Mouse (Mus musculus): ENCODE data around the gene Mfap1a.
"Not testable (repeated sequence)": the region's sequence is repeated elsewhere in the genome, so short reads cannot be mapped to it uniquely, and the experiment has no call there.

Mfap1a gene

DNA sequence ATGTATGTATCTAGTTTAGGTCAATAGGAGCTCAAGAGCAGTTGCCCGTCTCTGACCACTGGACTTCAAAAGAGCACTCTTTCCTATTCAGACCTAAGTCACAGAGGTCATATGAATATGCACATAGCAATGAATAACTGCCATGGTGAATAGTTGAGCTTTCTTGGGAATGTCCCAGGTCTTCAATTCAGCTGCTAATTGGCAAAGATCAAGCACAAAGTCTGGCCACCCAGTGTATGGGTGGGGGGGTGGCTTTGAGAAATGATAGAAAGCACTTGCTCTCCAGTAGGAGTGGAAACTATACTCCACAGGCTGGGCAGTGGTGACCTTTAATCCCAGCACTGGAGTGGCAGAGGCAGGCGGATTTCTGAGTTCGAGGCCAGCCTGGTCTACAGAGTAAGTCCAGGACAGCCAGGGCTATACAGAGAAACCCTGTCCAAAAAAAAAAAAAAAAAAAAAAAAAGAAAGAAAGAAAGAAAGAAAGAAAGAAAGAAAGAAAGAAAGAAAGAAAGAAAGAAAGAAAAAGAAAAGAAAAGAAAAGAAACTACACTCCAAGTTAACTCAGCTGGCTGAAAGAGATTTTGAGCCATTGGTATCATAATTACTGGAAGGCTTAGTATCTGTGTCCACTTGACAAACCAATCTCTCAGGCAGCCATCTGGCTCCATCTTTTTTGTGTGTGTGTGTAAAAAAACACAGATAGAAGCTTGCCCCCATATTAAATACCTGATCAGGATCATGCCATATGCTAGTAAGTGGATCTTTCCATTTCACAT lies 28.8 kb downstream of the Mfap1a start:
- in situ Hi-C loops (cut with MboI, MseI): no loop called here

DNA sequence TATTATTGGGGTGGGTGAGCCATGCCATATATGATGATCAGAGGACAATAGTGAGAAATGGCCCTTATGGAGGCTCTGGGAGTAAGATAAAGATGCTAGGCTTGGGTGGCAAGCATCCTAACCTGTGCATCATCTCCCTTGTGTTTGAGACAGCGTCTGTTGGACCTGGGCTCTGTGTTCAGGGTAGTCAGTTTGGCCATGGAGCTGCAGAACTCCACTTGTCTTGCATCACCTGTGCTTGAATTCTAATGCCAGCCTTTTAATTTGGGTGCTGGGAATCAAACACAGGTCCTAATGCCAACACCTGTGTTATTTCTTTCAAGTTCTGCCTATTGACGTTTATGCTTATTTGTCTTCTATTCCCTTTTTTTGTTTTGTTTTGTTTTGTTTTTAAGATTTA lies 31.2 kb downstream of the Mfap1a start:
- in situ Hi-C loops (cut with MboI, MseI): not testable (repeated sequence)

DNA sequence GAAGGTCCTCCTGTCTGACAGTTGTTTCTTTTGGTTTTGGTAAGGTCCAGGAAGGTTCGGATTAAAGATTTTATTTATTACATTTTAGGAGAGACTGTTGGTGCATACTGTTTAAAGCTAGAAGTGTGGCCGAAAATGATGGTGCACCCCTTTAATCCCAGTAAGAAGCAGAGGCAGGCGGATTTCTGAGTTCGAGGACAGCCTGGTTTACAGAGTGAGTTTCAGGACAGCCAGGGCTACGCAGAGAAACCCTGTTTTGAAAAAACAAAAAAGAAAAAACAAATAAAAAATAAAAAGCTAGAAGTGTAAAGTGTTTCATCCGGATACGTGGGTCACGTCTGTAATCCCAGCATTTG lies 32.3 kb downstream of the Mfap1a start:
- in situ Hi-C loops (cut with MboI, MseI): loop anchor here (5.0 kb wide), 1 partner anchor 33 kb away; the partner anchor contains the start of genes Mfap1a and Wdr76

DNA sequence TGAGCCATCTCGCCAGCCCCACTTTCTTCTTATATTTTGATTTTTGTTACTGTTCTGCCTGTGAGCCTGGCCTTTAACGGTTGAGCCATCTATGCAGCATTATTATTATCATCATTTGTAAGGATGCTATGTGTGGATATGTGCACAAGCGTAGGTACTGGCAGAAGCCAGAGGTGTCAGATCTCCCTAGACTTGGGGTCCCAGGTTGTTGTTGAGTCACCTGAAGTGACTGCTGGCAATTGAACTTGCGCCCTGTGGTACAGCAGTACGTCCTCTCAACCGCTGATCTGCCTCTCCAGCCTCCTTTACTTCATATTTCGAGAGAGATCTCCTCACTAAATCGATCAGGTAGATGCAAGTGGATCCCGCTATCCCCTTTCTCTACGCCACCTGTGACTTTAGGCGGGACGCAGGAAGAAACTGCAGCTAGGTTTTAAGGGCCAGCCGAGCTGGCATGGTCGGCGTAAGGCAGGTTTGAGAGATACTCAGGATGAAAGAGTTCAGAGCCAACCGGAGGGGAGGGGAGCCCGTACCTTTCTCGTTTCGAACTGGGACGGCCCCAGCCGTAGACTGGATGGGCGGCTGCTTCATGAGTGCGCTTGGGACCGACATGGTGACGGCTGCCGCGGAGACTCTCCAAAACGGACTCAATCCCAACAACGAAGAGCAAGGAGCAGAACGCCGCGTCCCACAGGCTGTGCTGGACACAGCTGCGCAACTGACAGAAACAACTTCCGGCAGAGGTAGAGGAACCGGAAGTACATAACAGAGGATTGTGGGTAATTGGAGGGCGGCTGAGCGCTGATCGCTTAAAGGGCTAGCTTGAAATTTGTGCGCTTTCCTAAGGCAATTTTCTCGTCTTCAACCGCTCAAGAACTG lies 32.9 kb downstream of the Mfap1a start, which contains the start of gene Mfap1b:
Gene Mfap1b (minus strand): TSS at position 767 of the 879 bp plus-strand sequence.
- in situ Hi-C loops (cut with MboI, MseI): loop anchor here (5.0 kb wide), 1 partner anchor 34 kb away; the partner anchor contains the start of genes Mfap1a and Wdr76

DNA sequence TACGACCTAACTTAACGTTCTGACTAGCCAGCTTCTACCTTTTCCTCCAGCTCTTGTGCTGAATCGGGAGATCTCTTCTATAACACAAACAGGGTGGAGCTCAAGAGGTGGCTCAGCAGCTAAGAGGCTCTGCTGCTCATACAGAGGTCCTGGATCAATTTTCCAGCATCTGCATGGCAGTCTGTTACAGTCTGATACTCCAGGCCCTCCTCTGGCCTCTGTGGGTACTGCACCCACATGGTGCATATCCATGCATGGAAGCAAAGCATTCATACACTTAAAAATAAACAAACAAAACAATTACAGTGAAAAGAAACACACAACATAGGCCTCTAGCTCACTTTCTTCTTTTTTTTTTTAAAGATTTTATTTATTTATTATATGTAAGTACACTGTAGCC lies 33.7 kb downstream of the Mfap1a start:
- in situ Hi-C loops (cut with MboI, MseI): loop anchor here (5.0 kb wide), 1 partner anchor 35 kb away; the partner anchor contains the start of genes Mfap1a and Wdr76

DNA sequence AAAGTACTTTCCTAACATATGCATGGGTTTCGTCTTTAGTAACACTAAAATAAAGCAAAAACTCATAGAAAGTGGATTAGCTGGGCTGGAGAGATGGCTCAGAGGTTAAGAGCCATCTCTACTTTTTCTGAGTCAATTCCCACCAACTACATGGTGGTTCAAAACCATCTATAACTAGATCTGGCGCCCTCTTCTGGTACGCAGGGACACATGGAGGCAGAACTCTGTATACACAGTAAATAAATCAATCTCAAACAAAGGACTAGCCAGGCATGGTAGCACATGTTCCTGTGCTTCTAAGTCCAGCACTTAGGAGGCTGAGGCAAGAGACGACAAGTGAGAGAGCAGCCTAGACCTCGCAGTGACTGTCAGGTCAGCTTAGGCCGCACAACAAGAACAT lies 37.5 kb downstream of the Mfap1a start:
- in situ Hi-C loops (cut with MboI, MseI): not testable (repeated sequence)

DNA sequence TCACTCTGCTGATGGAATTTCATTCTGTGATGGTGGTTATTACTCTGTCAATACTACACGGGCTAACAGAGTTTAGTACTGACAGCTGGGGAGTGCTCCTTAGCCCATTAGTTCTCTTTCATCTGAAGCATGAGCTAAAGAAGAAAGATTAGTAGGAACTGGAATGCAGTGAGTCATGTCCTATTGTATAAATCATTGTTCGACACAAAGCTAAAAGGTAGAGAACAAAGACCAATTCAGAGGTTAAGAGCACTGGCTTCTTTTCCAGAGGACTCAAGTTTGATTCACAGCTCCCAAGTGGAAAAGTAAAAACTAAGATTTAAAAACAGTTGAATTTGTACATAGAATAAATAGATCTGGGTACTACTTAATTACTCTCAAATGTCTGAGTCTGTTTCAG lies 46.4 kb downstream of the Mfap1a start:
- in situ Hi-C loops (cut with MboI, MseI): no loop called here

DNA sequence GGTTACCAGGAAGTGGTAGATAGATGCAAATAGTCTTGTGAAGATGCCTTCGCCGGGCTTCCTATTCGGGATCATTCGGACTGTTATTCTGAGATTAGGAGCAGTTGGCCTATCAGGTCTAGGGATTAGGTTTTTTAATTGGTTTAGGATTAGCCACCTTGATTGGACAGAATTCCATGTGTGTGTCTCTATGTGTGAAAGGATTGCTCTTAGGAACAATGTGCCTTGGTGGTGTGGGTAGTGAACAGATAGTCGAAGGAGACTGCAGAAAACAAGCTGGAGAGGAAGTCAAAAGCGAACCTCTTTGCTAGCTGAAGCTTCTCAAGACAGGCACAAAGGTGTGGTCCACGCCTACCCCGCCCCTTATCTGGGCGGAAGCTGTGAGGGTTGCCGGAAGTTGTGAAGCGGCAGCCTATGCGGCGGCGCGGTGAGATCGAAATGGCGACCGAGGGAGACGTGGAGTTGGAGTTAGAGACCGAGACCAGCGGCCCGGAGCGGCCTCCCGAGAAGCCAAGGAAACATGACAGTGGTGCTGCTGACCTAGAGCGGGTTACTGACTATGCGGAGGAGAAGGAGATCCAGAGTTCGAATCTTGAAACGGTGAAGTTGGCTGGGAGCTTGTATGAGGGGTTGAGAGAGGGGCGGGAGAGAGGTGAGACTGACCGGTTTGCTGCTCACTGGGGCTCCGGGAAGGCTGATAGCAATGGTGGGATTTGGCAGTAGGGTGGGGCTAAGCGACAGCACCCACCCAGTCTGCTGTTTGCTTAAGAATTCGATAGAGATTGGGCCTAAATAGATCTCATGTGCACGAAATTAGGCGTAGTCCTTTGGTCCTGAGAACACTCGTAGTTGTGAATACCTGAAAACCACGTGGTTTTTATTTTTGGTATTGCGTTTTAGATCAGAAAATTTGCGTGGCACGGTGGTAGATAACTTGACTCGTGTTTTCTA lies 49.5 kb downstream of the Mfap1a start, which contains the start of gene Serinc4:
Gene Serinc4 (minus strand): TSS at position 90 of the 951 bp plus-strand sequence.
- in situ Hi-C loops (cut with MboI, MseI): no loop called here

DNA sequence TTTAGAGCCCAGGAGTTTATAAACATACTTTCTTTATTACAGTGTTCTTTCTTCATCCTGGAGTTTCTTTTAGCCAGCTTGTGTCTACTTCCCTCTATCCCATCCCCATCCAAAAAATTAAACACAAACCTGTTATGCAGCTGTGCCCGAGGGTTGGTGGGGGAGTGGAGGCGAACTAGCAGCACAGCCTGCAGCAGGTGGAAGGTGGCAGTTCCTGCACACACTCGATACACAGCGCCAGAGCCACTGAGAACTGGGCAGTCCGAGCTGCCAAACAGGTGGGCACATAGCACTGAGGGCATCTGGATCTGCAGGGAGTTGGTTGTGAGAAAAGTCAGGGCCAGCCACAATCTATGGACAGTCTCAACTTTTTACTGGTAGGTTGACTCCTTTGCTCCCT lies 50.9 kb downstream of the Mfap1a start:
- in situ Hi-C loops (cut with MboI, MseI): no loop called here

DNA sequence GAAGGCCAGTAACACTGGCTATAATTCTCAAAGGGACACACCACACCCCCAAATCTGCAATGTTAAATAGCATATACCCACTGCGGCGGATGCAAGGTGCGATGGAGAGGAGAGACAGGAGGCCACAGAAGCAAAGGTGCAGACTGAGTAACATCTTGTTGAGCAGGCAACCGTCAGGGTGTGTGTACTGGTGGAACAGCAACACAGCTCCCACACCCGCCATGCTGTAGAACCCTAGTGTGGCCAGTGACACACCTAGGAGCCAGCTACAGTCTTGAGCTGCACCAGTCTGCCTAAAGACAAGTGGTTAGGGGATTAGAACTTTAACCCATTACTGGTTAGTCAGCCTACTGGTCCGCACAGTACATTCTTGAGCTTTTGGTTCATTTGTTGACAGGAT lies 52.5 kb downstream of the Mfap1a start:
- in situ Hi-C loops (cut with MboI, MseI): no loop called here

DNA sequence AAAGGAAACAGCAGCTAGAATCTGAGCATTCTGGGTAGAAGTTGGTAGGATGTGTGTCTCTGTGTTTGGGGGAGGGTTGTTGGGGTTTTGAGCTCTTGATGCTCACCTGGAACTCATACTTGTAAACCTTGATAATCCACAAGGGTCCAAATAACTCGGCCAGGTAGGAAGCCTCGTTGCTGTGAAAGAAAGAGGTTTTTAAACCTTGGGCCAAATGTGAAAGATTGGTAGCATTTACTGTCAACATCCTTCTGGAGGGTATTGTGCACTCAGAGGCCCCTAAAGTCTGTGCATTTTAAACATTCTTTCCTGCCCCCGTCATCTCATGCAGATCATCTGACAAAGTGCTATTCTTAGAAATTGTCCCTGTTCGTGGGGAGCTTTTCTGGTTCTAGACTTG lies 53.5 kb downstream of the Mfap1a start, which contains the start of gene Hypk:
Gene Hypk (plus strand): TSS at position 301 of the 400 bp plus-strand sequence.
- in situ Hi-C loops (cut with MboI, MseI): no loop called here

DNA sequence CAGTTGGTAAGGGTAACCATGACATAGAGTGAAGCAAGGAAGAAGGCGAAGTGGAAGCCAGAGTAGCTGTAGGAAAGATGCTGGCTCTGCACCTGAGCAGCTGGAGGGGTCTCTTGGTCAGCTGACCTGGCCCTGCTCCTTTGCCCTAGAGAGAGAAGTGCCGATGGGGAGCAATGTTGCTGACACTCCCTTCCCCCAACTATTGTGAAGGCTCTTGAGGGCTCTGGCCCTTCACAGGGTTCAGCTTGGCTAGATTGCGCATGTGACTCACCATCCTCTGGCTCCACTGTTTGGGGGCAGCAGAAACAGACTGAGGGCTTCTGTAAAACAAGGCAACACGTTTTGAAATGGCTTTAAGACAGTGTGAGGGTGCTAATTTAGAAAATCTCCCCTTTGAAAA lies 54.1 kb downstream of the Mfap1a start:
- in situ Hi-C loops (cut with MboI, MseI): no loop called here

DNA sequence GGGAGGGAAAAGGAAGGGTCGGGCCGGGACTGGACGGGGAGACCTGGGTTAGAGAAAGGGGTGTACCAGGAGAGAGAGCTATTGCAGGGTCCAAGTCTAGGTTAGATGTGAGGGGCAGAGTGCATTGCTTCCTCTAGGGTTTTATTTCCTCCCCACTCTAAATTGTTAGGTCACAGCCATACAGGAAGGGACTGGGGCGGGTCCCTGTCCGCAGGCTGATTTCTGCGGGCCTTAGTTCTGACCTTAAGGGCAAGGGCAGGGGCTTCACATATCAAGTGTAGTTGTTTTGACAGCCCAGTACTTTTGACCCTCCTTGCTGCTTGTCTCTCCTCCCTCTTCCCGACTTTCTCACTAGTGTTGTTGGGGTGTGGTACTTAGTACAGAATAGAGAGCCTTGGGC lies 56.4 kb downstream of the Mfap1a start:
- in situ Hi-C loops (cut with MboI, MseI): no loop called here

DNA sequence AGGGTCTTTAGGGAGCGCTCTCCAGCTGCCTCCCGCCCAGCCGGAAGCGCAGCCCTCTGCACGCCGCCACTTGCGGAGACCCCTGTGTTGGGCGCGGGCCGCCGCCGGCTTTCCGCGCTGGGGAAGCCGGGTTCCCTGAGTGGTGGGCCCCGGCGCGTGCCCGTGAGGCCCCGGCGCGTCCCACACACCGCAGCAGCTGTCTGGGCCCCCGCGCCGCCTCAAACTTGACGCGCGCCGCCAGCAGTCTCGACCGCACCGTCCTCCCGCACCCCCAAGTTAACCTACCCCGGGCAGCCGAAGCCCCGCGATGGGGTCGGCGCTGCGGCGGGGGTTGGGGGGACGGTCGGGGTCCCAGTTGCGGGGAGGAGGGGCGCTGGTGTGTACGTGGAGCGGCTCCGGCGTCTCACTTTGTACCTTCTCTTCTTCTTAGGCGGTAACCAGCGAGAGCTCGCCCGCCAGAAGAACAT lies 56.9 kb downstream of the Mfap1a start:
- in situ Hi-C loops (cut with MboI, MseI): no loop called here

DNA sequence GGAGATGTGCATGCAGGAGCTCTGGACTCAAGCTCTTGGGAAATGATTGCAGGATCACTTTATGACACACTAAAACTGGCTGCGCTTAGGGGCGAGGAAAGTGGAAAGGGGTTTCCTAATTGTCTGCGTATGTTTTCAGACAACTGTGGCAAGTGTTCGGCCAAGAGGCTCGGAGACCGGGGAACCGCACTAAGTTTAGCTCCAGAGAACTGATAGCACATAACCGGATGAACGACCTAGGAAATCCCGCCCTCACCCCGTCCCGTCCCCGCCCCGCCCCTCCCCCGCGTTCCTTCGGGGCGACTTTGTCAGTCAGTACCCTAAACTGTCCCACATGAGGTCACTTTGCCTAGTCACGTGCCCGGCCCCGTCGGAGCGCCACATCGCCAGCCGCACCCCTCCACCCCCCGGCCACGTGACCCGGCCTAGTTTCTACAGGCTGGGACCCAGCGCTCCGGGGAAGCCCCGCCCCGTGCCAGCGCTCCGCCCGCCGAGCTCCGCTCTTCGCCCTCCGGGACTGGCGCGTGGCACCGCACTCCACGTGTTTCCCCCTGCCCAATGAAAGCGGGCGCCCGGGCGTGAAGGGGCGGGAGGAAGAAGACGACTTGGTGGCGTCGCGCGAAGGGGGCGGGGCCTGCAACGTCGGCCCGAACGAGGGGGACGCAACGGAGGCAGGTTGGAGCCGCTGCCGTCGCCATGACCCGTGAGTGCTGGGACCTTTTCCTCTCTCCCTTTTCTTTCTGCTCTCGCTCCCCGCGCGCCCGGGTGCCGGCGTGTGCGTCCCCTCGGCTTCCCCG lies 57.5 kb downstream of the Mfap1a start, which contains the start of gene Serf2:
Gene Serf2 (plus strand): TSS at position 457 of the 797 bp plus-strand sequence.
- in situ Hi-C loops (cut with MboI, MseI): no loop called here

DNA sequence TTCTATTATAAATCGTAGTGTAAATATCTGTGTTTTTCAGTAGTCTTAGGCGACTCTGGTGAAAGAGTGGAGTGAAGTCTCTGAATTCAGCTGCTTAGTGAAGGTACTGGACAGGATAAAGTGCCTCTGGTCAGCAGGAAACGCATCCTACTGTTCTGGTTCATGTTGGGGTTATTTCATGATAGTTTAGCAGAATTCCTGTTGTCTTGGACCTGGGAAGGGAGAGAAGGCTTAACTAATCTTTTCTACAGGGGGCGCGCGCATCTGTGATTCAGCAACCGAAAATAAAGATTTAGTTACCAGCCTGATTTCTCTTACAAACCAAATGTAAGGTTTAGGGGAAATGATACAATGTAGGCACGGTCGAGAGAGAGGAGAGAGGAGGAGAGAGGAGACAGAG lies 58.3 kb downstream of the Mfap1a start:
- in situ Hi-C loops (cut with MboI, MseI): no loop called here

DNA sequence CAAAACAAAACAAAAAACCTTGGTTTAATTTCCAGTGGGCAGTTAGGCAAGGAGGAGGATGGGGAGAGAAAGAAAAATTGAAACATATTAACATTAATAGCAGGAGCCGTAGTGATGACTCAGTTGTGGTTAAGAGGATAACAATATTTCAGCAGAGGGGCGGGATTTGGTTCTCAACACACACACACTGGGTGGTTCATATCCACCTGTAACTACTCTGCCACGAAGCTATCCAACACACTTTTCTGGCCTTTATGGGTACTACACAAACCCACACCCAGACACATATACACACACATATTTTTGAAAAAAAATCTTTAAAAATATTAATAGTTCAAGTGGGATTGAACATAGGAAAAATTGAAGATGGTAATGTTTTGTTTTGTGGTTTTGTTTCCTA lies 59.5 kb downstream of the Mfap1a start:
- in situ Hi-C loops (cut with MboI, MseI): no loop called here

DNA sequence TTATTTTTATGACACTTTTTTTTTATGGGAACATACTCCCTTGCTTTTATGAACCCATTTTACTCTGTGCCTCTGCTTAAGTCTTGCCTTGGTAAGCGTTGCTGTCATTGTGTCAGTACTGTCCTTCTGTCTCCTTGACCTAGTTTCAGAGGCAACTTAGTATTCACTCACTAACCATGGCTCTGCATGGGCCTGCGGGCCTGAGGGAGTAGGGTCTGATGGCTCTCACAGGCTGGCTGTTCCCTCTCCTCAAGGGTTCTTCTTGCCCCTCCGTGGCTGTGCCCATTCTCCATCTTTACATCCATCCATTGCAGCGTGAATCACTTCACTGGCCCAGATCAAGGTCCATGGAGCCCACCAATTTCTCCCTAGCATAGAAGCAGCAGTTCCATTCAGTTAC lies 60.0 kb downstream of the Mfap1a start:
- in situ Hi-C loops (cut with MboI, MseI): no loop called here

DNA sequence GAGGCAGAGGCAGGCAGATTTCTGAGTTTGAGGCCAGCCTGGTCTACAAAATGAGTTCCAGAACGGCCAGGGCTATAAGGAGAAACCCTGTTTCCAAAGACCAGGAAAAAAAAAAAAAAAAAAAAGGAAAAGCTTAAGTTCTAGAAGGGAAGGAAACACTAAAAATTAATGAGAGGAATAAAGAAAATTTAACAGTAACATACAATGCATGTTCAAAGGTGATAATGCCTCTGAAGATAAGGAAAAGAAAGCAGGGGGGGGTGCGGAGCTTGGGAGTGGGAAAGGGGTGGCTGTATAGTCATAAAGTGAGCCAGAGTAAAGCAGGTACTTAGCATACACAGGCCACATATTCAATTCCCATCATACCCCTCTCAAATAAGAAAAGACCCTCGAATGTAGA lies 61.3 kb downstream of the Mfap1a start:
- in situ Hi-C loops (cut with MboI, MseI): no loop called here

DNA sequence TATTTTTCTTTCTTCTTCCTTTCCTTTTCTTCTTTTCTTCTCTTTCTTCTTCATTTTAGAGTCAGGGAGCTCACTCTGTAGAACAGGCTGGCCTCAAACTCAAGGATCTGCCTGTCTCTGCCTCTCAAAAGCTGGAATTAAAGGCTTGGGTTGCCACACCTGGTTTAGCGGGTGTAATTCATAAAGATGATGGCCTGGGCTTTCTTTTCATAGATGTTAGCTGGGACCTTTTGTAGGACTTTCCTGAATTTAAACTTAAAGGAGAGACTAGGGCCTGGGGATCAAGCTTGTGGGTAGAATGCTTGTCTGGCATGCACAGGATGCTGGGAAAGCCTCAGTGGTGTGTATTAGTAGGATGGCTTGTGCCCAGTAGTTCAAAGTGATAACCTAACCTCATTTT lies 62.3 kb downstream of the Mfap1a start, which contains the start of gene Ell3:
Gene Ell3 (minus strand): TSS at position 101 of the 400 bp plus-strand sequence.
- in situ Hi-C loops (cut with MboI, MseI): no loop called here

Data from T-helper 2 cell (primary cell).